Mouse (Mus musculus) naive thymus-derived CD4-positive, alpha-beta T cell, adult 5 months (primary cell): Measurements from ENCODE around the gene Klhdc10. TPM values are rescaled to one million over a fixed set of nuclear protein-coding genes. Genes with fewer than 3 reads are reported as not detected.

ENCODE experiments used
- polyA plus RNA-seq: library from polyadenylated mRNA; unstranded; fragments of 100-300 nt; shearing (Covaris generic); gene quantifications from one replicate; pipeline ENCODE4 v1.2.1, GENCODE M21; 2017

The Klhdc10 gene
- 18.6 TPM for polyA plus RNA-seq

DNA sequence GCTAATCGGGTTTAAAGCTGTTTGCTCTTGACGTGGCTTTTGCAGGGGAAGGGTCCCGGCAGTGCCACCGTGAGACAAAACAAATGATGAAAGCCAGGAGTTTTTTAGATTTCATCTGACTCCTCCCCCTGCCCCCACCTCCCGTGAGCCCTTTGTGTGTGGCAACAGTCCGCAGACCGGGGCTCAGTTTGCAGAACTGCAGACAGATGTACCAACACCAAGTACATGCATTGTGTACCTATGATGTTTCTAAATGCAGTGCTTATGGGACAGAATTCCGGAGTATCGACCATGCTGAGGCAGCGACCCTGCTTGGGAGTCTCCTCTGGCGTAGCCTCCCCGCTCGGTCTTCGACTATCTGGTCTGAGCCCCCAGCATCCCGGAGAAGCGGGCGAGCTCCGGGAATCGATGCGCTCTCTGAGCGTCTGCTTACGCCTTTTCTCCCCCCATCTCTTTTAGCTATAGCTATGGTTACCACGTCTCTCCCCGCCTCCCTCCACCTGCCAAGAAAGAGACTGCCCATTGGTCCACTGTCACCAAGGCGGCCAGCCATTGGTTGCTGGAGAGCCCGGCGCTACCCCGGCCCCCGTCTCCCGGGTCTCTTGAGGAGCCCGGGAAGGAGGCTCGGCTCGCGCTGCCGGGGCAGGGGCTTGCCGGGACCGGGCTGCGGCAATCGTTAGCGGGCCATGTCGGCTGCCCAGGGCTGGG lies at the start of gene Klhdc10:
Klhdc10 (plus strand) TSS at position 561 of the 708 bp plus-strand sequence.

DNA sequence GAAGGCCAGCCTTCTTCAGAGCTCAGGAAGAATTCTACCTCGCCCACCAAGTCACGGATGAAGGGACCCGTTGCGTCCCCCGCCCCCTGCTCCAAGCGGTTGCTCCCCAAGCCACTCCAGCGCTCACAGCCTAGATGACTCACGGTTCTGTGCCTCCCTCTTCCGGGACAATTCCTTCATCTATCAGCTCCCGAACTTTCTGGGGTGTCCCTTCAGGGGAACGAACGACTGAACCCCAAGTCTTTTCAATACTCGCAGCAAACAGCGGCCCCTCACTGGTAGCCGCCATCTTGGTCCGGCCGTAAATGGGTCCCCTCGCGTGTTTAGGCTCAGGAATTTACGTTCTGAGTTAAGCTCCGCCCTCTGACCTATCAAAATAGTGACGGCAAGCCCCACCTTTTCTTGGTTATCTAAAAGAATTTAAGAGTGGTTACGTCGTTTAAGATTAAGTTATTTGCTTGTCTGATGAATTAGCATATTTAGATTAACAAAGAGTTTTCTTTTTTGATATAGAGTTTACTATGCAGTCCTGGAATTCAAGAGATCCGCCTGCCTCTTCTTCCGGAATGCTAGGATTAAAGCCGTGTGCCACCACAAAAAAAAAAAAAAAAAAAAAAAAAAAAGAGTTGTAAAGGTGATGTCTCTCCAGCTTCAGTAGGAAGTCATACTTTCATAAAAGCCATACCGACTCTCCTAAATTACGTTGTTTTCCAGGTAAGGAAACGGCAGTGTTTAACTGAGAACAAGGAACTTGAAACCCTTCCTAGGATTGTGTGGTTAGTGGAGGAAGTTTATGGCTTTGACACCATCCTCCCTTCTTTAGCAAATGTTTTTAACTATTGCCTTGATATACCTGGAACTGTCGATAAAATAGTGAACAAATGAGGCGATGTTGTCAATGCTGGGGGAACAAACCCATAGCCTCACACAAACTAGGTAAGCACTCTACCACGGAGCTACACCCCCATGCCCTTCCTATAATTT lies 10.7 kb upstream of the Klhdc10 start, which contains the start of gene Zc3hc1:
Zc3hc1 (minus strand) TSS at position 315 of the 984 bp plus-strand sequence.

Other genes starting within 250 kb of the Klhdc10 start
- 166 TPM for gene Ube2h, start 97.3 kb upstream of the Klhdc10 start, polyA plus RNA-seq
- 51.4 TPM for gene Zc3hc1, start 10.8 kb upstream of the Klhdc10 start, polyA plus RNA-seq
- gene Tmem209, start 107.9 kb downstream of the Klhdc10 start, polyA plus RNA-seq, result 39.1 TPM
- gene Ssmem1, start 108.0 kb downstream of the Klhdc10 start, polyA plus RNA-seq, result not detected
- gene Cpa2, start 139.7 kb downstream of the Klhdc10 start, polyA plus RNA-seq, result not detected
- gene Cpa4, start 166.5 kb downstream of the Klhdc10 start, polyA plus RNA-seq, result not detected
- not detected for gene Cpa5, start 209.1 kb downstream of the Klhdc10 start, polyA plus RNA-seq
- gene Cpa1, start 237.3 kb downstream of the Klhdc10 start, polyA plus RNA-seq, result not detected